Mouse (Mus musculus) spleen, adult 2 months (tissue): ENCODE data around the gene Mcm8. TPM values are rescaled to one million over a fixed set of nuclear protein-coding genes. Genes with fewer than 3 reads are reported as not detected.

Source experiments
- DNase-seq, 2 experiments: peaks; one replicate each; pipeline versions ENCODE4 v3.0.0 to v3.0.0-alpha.2; 2012 to 2021; ENCODE audit warnings: low spot score in 2 of 2, low read depth in 1 of 2
- H3K27ac ChIP-seq: fragments of 200-500 bp; 2 replicates; pipeline ENCODE4 v1.5.1; 2012; ENCODE audit warnings: low read length, inconsistent platforms; ENCODE audit not compliant: insufficient read depth
- H3K27me3 ChIP-seq: fragments of 200-500 bp; 2 replicates; pipeline ENCODE4 v1.6.1; 2012; ENCODE audit warnings: mild to moderate bottlenecking, moderate library complexity, low read length, inconsistent platforms; ENCODE audit not compliant: control insufficient read depth, insufficient read depth
- H3K36me3 ChIP-seq: fragments of 200-500 bp; 2 replicates; pipeline ENCODE4 v1.6.1; 2012; ENCODE audit warnings: mild to moderate bottlenecking, low read length, inconsistent platforms; ENCODE audit not compliant: control insufficient read depth, insufficient read depth
- H3K4me1 ChIP-seq: fragments of 200-500 bp; 2 replicates; pipeline ENCODE4 v1.6.1; 2011; ENCODE audit warnings: inconsistent platforms; ENCODE audit not compliant: control insufficient read depth, insufficient read depth, insufficient read length
- H3K4me3 ChIP-seq: fragments of 200-500 bp; 2 replicates; pipeline ENCODE4 v1.5.1; 2011; ENCODE audit warnings: mild to moderate bottlenecking, inconsistent platforms; ENCODE audit not compliant: insufficient read depth, insufficient read length; ENCODE audit errors: extremely low read depth
- CTCF ChIP-seq: fragments of 200-500 bp; IDR thresholded peaks from 2 replicates; pipeline ENCODE4 v1.5.1; 2011; ENCODE audit warnings: mild to moderate bottlenecking, inconsistent platforms; ENCODE audit not compliant: insufficient read depth, insufficient read length, insufficient replicate concordance; ENCODE audit errors: extremely low read depth
- POLR2A ChIP-seq: fragments of 200-500 bp; IDR thresholded peaks from 2 replicates; pipeline ENCODE4 v1.6.1; 2011; ENCODE audit warnings: low read depth, low read length, inconsistent platforms
- WGBS: fragments of 180-500 bp; shearing (Covaris S2); methylation state at CpG from one replicate; pipeline ENCODE4 v1.1.7; 2018; 5-methylcytosine and 5-hydroxymethylcytosine counted together
- polyA plus RNA-seq: library from polyadenylated mRNA; depleted of rRNA; stranded (reverse); fragments of >200 nt; gene quantifications from 2 replicates; pipeline ENCODE4 v1.2.3, GENCODE M21; 2012

The Mcm8 gene
- polyA plus RNA-seq, 1 experiment: 0.91 TPM

GRCm38 (mm10) chr2:132869682-132870081, 53.7 kb downstream of the Mcm8 start:
- TF ChIP-seq CTCF: no peak
- no peak for TF ChIP-seq POLR2A
- 87% methylated on average over 5 of the region's 5 CpGs for WGBS
- DNase-seq: no peak
- peaks cover 8% of the 10 kb centered on the region; the same call in 1 of the 2 replicates for H3K36me3 ChIP-seq
- no peak overlapping the region for H3K4me3 ChIP-seq
- no peaks in the 10 kb centered on the region; the same call in 1 of the 2 replicates for H3K4me1 ChIP-seq
- no peaks in the 10 kb centered on the region for H3K27me3 ChIP-seq
- no peak overlapping the region for H3K27ac ChIP-seq

DNA sequence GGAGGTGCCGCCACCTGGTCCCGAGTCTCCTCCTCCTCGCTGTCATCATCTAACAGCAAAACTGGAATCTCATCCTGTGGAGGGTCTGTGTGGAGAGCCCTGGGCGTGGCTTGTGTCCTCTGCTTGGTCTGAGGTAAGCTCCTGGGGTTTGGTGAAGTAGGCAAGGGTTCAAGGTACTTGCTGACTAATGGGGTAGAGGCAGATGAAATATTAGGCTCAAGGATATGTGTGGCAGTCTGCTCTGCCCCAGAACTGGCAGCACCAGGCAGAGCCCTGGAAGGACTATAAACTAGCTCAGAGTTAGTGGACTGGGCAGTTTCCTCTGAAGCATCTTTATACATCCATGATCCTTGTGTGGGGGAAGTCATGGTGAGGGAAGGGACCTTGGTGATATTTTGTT, 54.3 kb downstream of the Mcm8 start:
- 86% methylated on average over 4 of the region's 4 CpGs for WGBS
- Histone ChIP-seq H3K4me1 (no peaks in the 10 kb centered on the region; the same call in 1 of the 2 replicates), H3K27ac (no peak overlapping the region), H3K36me3 (peaks cover 5% of the 10 kb centered on the region; the same call in 1 of the 2 replicates), H3K27me3 (no peaks in the 10 kb centered on the region), H3K4me3 (no peak overlapping the region)
- no peak for DNase-seq
- TF ChIP-seq CTCF: no peak
- no peak for TF ChIP-seq POLR2A

DNA sequence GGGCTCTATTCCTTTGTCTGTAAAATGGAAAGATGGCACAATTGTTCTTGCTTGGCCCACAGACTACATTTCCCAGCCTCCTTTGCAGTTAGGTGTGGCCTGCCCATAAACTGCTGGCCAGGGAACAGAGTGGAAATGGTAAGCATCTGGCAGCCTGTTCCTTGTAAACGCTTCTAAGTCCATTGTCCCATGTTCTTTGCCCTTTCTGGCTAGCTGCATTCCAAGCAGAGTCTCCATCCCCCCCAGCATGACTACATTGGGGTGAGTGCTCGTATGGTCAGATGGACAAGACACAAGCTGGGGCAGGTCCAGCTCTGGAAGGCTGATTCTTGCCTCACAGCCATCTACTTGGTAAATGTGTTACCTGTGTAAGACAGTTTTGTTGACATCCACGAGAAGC, 55.7 kb downstream of the Mcm8 start:
- Histone ChIP-seq H3K27me3 (no peaks in the 10 kb centered on the region), H3K4me1 (no peaks in the 10 kb centered on the region; the same call in 1 of the 2 replicates), H3K27ac (no peak overlapping the region), H3K4me3 (no peak overlapping the region), H3K36me3 (peaks cover 3% of the 10 kb centered on the region; the same call in 1 of the 2 replicates)
- DNase-seq: no peak
- no peak for TF ChIP-seq POLR2A
- TF ChIP-seq CTCF: no peak
- WGBS: 86% methylated on average over 3 of the region's 3 CpGs

DNA sequence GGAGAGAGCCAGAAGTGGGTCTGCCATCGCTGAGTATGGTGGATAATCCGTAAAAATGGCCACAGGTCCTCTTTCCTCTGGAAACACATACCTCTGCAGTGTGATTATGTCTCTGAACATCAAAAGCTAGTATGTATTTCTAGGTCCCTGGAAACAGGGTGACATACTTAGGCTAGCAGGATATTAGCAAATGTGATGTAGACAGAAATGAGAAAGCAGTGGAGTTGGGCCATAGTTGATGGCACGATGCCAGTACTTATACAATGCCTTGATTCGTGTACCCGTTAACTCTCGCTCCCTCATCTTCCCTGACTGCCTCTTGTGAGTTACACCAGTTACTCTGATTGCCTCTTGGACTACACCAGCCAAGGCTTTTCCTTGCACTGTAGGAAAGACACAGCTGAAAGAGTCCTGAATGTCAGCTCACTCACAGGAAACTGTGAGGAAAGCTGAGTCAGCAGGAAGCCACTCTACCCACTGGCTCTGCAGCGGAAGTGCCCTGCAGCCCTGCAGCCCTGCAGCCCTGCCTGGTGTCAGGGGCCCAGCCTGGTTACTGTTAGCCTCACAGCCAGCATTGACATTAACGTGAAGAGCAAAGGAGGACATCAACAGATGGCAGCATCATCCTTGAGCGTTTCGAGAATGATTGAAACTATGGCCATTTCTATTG, 57.9 kb downstream of the Mcm8 start:
- Histone ChIP-seq H3K4me1 (no peaks in the 10 kb centered on the region; the same call in 1 of the 2 replicates), H3K27ac (no peak overlapping the region), H3K27me3 (no peaks in the 10 kb centered on the region), H3K4me3 (no peak overlapping the region), H3K36me3 (no peaks in the 10 kb centered on the region)
- DNase-seq: no peak
- 49% methylated on average over 10 of the region's 10 CpGs for WGBS
- TF ChIP-seq CTCF: no peak
- TF ChIP-seq POLR2A: no peak

DNA sequence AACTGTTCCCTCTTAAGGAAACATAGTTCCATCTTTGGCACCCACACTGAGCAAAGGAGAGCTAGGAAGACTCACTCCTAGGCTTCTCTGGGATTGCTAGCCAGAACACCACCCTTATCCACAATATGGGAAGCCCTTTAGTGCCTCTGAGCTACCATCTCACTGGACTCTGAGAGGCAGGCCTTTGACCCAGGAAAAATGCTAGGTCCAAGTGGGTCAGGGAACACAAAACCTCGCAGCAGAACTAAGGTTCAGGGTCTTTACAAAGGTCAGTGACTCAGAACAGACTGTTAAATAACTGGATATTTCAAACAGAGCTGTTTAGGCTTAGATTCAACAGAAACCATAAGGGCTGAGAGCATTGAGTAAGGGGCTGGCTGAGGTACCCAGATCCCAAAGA, 61.0 kb downstream of the Mcm8 start:
- DNase-seq: no peak
- no peak overlapping the region for H3K27ac ChIP-seq
- H3K4me1 ChIP-seq: peaks cover 5% of the 10 kb centered on the region
- H3K4me3 ChIP-seq: no peak overlapping the region
- H3K27me3 ChIP-seq: 0 out of 2 replicates have a peak, but pooled peaks cover 2% of the 10 kb centered on the region
- no peaks in the 10 kb centered on the region for H3K36me3 ChIP-seq
- 82% methylated on average over 1 of the region's 1 CpGs for WGBS
- no peak for TF ChIP-seq POLR2A
- no peak for TF ChIP-seq CTCF

DNA sequence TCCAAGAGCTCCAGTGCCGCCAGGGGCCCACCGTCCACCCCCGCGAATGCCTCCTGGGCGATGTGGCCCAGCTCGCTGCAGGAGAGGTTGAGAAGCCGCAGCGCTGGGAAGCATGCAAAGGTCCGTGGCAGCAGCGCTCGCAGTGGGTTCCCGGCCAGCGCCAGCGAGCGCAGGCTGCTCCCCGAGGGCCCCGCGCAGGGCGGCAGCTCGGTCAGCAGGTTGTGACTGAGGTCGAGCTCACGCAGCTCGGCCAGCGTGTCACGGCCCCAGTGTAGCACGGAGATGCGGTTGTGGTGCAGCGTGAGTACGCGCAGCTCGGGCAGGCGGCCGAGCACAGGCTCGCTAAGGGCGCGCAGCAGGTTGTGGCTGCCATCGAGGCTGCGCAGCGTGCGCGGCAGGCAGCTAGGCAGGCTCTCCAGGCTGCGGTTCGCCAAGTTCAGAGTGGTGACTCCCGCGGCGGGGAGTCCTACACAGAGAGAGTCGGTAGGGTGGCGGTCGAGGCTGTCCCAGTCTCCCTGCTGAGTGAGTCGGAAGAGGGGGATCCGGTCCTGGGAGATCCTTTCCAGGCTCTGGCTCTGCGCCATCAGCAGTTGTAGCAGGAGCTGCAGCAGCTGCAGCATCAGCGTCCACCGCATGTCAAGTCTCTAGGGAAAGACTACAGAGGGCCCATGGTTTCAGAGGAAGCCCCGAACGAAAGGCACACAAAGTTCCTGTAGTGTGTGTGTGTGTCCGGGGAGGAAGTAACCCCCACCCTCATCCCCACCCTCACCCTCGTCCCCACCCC, 63.5 kb downstream of the Mcm8 start:
- WGBS: under 1% methylated on average over 58 of the region's 58 CpGs
- Histone ChIP-seq H3K27ac (no peak overlapping the region), H3K4me1 (peaks cover 5% of the 10 kb centered on the region), H3K36me3 (no peaks in the 10 kb centered on the region), H3K4me3 (peak overlapping the region; percentile 43), H3K27me3 (0 out of 2 replicates have a peak, but pooled peaks cover 2% of the 10 kb centered on the region)
- DNase-seq: peak in 1 of 2 experiments; percentile 6
- TF ChIP-seq CTCF: no peak
- TF ChIP-seq POLR2A: no peak
